Mouse (Mus musculus): ENCODE results near the gene Calm1.

Gene Calm1

GRCm38 (mm10) chr12:100223531-100223930 lies 24.3 kb downstream of the Calm1 start:
- DNase-seq (ENCODE audit: low read depth, low spot score) = no peak

DNA sequence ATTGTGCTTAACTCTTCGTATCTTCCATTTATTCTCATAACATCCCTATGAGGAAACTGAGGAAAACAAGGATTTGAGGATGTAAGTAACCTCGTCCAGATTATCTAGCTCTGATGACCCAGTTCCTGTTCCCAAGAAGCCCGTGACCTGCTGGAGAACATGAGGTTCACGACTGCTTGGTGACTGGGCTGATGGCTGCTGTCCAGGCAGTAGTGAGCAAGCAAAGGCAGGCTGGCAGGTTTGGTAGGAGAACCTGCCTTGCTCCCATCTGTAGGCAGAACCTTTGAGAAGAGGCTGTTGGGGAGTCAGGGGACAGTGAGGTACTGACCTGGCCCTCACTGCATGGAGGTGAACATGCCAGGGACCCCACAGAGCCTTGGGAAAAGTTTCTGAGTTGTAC lies 26.0 kb downstream of the Calm1 start:
- DNase-seq (ENCODE audit: low read depth, low spot score) = no peak

GRCm38 (mm10) chr12:100226073-100226472 lies 26.8 kb downstream of the Calm1 start:
- no peak for DNase-seq (ENCODE audit: low read depth, low spot score)

GRCm38 (mm10) chr12:100226621-100227020 lies 27.4 kb downstream of the Calm1 start:
- no peak for DNase-seq (ENCODE audit: low read depth, low spot score)

GRCm38 (mm10) chr12:100228041-100228725 lies 28.9 kb downstream of the Calm1 start:
- DNase-seq (ENCODE audit: low read depth, low spot score) = no peak

DNA sequence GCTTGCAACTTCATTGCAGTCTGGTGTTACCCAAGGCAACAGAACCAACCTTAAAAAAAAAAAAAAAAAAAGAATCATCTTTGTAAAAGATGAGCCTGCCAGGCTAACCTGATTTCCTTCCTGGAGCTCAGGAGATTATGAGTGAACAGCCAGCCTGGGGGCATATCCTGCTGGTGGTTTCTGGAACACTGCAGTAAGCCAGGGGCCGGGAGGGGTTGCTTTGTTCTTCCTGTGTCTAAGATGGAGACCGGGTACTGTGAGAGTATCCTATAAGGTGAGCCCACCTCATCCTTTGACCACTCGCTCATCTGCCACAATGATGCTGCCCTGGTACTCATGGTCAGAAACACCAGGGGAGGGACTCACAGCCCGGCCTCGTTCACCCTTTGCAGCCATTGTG lies 35.0 kb downstream of the Calm1 start:
- no peak for DNase-seq (ENCODE audit: low read depth, low spot score)

DNA sequence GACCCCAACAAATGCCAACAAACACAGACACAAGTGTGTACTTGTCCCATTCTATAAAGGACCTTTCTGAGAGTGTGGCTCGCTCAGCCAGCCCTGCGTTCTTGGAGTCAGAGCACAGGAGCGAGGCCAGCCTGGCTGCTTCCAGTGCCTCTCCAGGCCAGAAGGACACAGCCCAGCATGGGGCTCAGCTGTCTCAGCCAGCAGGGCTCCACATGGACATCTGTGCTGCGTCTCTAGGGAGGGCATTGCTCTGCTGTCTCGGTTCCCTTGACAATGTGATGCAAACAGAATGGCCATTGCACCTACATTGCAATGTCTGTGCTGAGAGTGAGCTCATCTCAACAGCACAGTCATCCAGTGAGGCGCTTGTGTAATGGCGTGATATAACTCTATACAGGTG lies 35.7 kb downstream of the Calm1 start:
- DNase-seq (ENCODE audit: low read depth, low spot score) = no peak

- peak; percentile 82 for DNase-seq (ENCODE audit: low read depth, low spot score)
These were observed 36.2 kb downstream of the Calm1 start for GRCm38 (mm10) chr12:100235423-100235822.

GRCm38 (mm10) chr12:100239404-100239803 lies 40.2 kb downstream of the Calm1 start:
- DNase-seq (ENCODE audit: low read depth, low spot score) = peak; percentile 56

DNA sequence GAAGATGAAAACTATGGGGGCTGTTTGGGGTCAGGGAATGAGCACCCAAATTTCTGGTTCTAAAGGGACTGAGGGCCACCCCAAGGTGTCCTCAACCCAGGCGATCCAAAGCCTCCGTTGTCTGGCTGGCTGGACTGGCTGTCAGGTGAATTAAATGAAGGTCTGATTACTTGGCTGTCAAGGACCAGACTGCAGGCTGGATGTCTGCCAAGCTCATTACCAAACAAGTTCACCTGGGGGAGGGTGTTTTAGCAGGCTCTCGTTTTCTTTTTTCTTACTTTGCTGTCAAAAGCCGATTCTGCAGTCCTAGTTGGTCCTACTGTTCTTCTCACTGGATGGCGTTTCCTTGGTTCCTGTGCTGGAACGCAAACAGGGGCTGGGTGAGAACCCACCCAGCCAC lies 40.6 kb downstream of the Calm1 start:
- DNase-seq (ENCODE audit: low read depth, low spot score) = no peak

DNA sequence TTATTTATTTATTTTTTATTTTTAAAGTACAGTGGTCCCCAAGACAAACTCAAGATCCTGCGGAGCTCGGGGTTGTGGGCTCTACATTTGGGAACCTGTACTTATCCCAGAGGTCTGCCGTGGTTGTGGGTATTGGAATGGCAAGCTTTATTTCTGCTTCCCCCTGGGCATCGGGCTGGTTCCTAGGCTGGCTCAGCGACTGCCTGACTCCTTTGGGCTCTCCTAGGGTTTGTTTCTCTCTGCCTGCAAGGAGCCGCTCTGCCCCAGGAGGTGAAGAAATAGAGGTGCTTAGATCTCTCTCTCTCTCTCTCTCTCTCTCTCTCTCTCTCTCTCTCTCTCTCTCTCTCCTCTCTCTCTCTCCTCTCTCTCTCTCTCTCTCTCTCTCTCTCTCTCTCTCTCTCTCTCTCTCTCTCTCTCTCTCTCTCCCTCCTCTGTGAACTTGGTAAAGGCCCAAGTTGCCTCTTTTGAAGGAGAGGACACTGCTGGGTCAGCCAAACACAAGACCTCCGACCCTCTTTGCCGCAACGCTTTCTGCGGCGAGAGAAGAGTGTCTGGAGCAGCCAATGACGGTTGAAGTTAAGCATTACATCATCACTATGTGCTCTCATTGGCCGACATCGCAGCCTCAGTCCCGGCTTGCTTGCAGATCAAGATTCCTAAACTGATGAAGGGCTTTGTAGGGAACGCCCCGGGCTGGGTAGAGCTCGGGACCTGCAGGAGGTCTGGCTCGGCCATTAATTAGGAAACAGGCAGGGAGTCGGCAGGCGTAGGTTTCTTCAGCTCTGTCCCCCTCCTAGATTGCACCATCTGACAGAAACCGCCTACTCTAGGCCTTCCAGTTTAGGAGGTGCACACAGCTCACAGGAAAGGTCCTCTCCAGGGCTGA lies 42.9 kb downstream of the Calm1 start:
- peak; percentile 94 for DNase-seq (ENCODE audit: low read depth, low spot score)

GRCm38 (mm10) chr12:100244580-100244979 lies 45.3 kb downstream of the Calm1 start:
- DNase-seq (ENCODE audit: low read depth, low spot score) = no peak

DNA sequence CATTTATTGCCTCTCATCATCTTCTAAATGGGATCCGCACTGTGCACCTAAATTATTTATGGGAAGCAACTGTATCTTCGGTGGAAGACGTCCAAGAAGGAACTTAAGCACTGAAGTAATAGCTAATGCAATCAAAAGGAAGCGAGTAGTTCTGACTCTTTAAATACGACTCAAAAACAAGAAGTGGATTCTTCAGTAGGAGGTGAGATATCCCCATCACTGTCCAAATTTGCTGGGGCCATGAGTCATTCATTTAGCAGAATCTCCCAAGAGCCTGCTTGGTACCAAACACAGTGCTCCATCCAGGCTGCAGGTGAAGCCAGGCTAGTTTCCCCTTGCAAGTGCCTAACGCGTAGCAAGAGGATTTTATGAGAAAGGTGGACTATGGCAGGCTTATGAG lies 49.9 kb downstream of the Calm1 start:
- no peak for DNase-seq (ENCODE audit: low read depth, low spot score)

DNA sequence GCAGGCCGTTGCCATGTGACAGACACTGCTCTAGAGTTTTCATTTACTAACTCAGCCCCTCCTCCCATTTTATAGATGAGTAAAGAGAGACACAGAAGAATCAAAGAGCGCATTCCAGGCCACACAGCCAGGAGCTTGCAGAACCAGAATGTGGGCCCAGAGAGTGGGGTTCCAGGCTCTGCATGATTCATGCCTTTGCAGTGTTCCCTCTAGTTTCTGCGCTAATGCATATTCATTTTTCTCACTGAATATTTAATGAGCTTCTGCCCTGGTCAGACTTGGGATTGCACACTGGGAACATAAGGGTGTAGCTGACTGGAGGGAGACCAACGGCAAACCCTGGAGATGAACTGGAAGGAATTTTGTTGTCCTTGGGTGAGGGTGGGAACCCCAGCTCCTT lies 55.2 kb downstream of the Calm1 start:
- no peak for DNase-seq (ENCODE audit: low read depth, low spot score)

- DNase-seq (ENCODE audit: low read depth, low spot score) = no peak
These were observed 56.3 kb downstream of the Calm1 start for GRCm38 (mm10) chr12:100255441-100255949.

GRCm38 (mm10) chr12:100257779-100258178 lies 58.5 kb downstream of the Calm1 start:
- no peak for DNase-seq (ENCODE audit: low read depth, low spot score)

Measured in ZHBTc4 (cell line).